Mouse (Mus musculus) adrenal gland (tissue): ENCODE data around the gene Tor3a.

Source experiments
- intact Hi-C: fragments of 180-260 bp; cut with DNase I; formaldehyde crosslinking; loops from one replicate; pipeline ENCODE4 v1.15.1; 2025

Gene Tor3a

DNA sequence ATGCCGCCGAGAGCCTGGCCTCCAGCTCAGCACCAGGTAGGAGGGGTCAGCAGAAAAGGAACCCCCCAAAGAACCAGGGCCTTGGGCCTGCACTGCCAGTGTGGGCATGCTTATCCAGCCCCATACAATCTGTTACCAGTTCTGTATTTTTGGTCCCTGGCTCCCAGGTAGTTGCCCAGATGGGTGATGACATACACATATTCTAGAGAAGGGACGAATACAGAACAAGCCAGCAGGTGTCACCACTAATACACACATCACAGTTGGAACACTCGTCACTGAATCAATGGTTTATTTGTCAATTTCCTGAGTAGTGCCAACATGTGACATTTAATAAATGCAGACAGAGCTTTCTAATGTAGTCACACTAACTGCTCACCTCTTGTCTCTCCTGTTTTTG lies 33.6 kb downstream of the Tor3a start:
- intact Hi-C loops: no loop called here

DNA sequence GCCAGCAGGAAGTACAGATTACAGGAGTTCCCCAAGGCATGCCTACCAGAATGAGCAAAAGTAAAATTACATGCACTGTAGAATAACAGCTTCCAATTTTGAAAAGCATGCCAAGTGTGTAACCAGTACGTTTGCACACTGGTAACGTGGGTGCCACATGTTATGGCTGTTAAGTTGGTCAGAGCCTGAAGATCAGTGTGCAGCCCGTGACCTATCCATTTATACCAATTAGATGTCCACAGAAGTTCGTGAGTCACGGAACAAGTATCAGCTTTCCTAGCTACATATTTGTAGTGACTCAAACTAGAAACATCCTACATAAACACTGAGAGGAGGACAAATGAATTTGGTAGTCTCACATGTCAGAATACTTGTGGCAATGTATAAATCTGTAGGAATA lies 34.7 kb downstream of the Tor3a start:
- intact Hi-C loops: no loop called here

DNA sequence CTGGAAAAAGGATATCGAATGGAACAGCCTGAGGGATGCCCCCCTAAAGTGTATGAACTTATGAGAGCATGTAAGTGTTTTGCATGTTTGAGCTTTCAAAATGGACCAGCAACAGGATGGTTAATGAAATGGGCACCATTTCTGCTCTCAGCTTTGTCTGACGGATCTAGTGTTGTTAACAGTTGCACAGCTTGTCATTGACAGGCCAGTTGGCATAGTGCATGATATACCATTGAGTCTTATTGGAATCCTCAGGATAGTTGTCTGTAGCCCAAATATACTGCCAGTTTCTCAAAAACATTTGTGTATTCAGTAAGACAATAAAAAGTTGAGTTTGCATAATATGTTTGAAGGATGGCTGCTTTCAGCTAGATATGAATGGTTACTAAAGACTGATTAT lies 39.0 kb downstream of the Tor3a start:
- intact Hi-C loops: no loop called here

DNA sequence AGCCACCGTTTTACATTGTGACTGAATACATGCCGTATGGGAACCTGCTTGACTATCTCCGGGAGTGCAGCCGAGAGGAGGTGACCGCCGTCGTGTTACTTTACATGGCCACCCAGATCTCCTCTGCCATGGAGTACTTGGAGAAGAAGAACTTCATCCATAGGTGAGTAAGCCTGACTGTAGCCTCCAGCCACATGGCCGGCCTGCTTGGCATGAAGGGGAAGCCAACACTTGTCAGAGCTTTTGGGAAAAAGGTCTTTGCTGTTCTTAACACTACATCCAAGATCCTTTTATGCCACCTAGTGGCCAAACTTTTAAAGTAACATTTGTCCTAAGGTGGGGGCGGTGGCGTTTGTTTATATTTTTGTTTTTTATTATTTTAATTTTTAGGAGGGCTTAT lies 41.1 kb downstream of the Tor3a start:
- intact Hi-C loops: loop anchor here (5.0 kb wide), 4 partner anchors 51 to 216 kb away; no protein-coding TSS in a partner anchor

DNA sequence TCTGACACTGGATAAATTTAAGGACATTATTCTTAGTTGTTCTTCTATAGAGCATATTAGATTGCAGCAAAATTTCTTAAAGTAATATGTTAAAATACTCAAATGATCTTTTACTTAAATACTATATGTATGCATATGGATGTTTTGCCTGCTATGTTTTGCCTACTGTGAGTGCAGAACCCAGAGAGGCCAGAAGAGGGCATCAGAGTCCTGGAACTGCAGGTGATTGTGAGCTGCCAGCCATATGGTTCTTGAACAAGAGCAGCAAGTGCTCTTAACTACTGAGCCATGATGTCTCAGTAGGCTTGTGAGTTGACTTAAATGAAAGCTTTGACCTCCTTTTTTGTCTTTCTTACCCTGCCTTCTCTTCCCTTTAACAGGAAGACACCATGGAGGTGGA lies 43.2 kb downstream of the Tor3a start:
- intact Hi-C loops: loop anchor here (5.0 kb wide), 4 partner anchors 49 to 214 kb away; no protein-coding TSS in a partner anchor

DNA sequence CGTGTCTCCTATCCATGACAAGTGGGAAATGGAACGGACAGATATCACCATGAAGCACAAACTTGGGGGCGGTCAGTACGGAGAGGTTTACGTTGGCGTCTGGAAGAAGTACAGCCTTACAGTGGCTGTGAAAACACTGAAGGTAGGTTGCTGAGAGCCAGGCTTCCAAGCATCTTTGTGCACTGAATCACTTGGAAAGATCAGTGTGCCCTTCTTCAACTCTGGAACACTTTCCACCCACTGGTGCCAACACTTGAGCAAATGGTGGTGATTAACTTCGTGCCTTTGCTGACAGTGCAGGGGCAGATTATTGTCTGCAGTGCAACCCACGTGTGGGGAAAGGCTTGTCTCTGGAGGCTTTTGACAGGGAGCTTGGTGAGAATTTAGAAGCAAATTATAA lies 44.2 kb downstream of the Tor3a start:
- intact Hi-C loops: loop anchor here (5.0 kb wide), 4 partner anchors 48 to 213 kb away; no protein-coding TSS in a partner anchor

DNA sequence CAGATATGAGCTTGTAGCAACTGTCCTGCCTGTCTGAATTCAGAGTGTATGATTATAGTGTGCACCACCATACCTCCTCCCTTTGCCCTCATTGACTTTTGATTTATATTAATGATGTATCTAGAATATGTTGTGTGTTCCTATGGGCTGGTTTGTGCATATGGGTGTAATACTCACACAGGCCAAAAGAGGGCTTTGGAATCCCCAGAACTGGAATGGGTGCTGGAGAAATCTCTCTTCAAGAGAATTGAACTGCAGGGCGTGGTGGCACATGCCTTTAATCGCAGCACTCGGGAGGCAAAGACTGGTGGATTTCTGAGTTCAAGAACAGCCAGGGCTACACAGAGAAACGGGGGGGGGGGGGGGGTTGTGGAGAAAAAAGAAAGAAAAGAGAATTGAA lies 47.4 kb downstream of the Tor3a start:
- intact Hi-C loops: no loop called here

DNA sequence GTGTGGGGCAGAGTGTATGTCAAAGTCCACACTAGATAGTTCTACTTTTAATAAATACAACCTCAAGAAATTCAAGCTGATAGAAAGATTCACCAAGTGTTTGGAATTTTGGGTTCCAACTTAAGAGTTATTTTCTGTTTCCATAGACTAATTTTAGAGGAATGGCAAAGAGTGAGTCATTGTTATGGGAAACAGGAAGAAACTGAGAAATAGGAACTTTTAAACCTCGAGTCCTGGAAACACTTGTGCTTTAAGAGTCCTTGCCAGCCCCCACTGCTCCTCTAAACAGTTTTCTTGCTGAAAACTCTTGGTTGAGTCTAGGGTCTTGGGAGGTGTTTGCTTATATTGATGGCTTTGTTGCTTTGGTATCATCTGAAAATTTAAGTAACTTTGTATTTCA lies 49.9 kb downstream of the Tor3a start:
- intact Hi-C loops: no loop called here

DNA sequence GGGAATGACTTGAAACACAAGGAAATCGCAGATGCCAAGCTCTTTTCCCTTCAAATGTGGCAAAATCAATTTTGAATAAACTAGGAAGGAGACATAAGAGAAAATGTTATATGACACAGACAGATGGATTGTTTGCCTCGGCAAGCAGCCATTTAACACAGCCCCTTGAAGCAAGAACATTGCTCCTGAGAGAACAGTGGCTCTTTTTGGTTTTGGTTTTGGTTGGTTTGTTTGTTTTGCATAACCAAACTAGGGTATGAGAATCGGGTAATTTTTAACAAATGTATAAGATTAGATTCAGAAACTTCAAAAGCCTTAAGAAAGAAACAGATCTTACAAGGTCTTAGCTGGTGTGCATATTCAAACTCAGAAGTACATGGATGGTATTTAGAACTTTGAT lies 53.2 kb downstream of the Tor3a start:
- intact Hi-C loops: no loop called here

DNA sequence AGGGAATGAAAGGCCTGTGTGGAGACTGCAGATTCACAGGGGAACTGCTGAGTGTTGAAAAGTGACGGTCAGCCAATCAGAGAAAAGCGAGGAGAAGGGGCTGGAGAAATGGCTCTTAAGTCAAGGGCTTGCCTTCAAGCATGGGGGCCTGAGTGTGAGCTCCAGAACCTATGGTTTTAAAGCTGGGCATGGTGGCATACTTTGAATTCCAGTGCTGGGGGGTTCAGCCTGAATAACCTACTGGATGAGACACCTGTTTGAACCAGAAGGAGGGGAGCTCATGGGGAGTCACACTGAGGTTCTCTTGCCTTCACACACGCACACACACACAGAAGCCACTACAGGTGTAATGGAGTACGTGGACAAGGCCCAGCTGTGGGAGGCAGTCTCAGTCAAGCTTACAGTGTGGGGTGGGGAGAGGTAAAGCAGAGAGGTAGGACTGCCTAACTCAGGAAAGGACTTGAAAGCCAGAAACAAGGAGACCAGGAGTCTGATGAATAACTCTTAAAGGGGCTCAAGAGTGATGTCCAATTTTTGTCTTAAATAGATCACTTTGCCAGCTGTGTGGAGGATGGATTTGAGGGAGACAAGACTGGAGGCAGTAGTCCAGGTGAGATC lies 53.8 kb downstream of the Tor3a start:
- intact Hi-C loops: no loop called here

DNA sequence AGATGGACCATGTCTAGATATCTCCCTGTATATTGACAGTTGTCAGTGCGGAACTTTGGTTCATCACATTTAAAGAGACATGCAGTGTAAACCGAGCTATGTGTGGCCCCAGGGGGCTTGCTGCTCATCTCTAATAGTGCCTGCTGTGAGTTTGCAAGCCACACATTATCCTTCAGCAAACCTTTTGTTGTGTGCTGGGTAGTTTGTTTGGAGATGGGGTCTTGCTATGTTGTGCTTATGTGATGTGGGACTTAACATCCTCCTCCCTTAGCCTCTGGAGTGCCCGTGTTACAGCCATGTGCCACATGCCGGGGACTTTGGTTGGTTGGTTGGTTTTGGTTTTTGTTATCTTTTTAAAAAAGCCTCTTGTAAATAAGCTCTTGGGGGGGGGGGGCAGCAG lies 56.3 kb downstream of the Tor3a start:
- intact Hi-C loops: no loop called here

DNA sequence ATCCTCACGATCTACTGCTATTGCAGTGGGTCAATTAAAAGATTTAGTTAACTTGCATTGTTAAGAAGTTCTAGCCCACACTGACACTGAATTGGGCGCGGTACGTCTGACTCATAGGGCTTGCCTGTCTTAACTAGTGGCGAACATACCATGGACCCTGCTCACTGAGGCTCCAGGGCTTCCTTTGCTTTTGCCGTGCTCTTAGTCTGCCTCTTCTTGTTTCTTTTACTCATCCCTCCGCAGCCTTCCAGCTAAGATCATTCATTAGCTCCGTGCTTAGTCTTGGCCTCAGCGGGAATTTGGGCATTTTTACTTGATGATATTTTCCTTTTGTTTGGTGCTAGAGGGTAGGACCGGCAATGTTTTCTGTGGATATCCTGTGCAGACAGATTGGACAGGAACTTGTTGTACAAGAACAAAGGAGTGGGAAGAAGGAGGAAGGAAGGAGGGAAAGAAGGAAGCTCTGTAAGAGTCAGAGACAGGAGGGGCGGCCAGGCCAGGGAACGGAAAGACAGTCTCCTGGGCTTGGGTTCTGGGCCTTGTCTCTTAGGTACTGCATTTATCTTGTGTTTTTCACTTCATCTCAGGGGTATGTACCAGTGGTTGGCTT lies 57.1 kb downstream of the Tor3a start:
- intact Hi-C loops: no loop called here

DNA sequence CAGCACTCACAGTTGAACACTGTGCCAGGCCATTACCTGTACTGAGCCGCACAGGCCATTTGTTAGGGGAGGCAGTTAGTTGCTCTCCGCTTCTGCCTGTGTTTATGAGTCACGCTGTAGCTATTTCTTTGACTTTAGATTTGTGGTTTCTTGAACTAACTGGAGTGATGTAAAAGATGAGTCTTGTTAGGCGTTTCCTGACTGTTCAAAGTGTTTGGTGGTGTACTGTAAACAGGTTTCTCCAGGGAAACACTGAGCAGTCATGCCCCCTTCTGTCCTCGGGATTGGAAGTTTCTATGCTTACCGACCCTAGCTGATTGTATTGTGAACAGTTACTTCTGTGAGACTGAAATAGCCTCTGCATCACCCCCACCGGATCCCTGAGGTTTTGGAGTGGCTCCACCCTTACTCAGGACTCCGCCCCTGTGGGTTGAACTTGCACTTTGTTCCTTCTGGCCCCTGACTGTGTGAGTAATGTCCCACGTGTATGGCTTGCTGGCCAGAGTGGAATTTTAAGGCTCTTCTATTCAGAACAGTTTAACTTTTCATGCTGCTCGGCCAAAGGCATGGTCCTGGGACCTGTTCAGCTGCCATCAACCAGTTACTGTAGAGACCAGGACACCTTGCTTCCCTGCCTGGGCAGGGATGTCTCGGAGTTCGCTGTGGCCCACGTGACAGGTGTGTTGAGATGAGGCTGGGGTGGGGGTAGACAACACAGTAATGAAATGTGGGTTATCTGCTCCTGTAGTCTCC lies 58.6 kb downstream of the Tor3a start:
- intact Hi-C loops: no loop called here

DNA sequence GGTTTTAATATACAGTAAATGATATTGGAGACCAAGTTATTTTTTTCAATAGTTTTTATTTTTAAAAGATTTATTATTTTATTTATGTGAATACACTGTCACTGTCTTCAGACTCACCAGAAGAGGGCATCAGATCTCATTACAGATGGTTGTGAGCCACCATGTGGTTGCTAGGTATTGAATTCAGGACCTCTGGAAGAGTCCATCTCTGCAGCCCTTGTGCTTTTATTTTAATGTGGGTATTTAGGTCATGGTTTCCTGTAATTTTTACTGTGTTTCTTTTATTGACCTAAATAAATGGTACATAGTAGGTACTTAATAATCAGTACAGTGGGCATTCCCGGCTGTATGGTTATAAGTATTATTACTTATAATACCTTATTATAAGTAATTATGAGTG lies 59.4 kb downstream of the Tor3a start:
- intact Hi-C loops: no loop called here

DNA sequence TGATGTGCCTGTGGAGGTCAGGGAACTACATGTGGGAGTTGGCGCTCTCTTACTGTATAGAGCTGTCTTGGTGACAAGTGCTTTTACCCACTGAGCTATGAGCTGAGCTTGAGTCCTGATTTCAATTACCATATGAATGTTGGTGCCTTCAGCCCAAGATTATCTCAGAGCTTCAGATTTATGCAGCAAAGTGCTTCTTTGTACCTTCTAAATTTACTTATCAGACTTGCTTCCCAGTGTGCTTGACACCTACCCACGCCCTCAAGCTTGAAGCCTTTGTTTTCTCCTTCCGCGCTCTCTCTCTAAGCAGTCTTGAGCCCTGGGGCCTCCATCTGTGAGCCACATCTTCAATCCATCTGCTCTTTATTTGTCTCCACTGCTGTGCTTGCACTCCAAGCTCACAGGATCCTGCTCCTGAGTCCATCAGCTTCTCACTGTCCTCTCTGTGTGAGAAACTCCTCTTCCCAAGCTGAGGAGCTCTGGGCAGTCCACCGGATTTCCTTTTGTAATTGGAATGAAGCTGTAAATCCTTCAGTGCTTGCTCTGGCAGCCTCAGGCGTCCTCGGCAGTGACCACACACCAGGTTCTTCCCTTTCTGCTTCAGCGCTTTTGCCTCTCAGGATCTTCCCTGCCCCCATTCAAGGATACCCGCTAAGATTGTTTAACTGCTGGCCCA lies 60.2 kb downstream of the Tor3a start:
- intact Hi-C loops: no loop called here

DNA sequence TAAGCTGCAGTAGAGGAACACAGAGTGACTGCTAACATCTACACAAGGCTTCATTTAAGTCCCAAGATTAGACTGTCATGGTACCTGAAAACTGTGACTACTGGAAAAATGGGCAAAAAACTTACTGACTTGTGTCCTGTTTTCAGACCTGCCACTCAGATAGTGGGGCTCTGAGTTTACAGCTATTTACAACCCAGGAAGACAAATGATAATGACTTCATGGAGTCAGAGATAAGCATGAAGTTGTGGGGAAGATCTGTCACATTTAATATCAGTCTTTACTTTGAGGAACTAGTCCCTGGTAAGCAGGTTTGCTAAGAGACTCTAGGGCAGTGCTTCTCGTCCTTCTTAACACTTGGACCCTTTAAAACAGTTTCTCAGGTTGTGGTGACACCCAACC lies 63.9 kb downstream of the Tor3a start:
- intact Hi-C loops: no loop called here

DNA sequence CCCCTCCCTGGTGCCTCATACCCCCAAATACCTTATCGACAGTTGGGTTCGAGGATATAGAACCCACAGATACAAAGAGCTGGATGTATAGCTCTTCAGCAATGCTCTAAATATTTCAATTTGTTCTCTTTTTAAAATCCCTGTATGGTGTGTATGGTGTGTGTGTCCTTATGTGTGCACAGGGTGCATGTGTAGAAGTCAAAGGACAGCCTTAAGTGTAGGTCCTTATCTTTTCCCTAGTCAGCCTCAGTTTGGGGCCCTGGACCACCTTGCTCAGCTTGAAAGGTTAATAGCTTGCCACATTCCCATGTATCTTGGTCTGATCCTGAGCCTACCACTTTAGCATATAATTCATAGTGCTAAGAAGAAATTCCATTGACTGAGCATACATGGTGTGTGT lies 65.7 kb downstream of the Tor3a start:
- intact Hi-C loops: no loop called here

DNA sequence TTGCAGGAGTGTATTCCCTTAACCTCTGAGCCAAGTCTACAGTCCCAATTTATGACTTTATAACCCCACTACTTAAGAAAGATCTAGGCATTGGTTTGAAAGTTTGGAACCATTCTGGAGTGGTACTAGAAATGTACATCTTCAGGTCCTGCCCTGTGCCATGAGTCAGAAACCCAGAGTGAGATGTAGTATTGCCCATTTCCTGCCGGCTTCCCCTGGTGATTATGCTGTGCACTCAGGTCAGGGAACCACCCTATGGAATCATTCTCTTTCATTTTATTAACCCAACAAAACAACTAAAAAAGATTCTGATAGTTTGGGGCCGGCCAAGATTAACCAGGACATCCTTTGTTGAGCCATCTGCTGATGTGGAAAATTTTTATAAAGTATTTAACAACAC lies 68.2 kb downstream of the Tor3a start:
- intact Hi-C loops: no loop called here

DNA sequence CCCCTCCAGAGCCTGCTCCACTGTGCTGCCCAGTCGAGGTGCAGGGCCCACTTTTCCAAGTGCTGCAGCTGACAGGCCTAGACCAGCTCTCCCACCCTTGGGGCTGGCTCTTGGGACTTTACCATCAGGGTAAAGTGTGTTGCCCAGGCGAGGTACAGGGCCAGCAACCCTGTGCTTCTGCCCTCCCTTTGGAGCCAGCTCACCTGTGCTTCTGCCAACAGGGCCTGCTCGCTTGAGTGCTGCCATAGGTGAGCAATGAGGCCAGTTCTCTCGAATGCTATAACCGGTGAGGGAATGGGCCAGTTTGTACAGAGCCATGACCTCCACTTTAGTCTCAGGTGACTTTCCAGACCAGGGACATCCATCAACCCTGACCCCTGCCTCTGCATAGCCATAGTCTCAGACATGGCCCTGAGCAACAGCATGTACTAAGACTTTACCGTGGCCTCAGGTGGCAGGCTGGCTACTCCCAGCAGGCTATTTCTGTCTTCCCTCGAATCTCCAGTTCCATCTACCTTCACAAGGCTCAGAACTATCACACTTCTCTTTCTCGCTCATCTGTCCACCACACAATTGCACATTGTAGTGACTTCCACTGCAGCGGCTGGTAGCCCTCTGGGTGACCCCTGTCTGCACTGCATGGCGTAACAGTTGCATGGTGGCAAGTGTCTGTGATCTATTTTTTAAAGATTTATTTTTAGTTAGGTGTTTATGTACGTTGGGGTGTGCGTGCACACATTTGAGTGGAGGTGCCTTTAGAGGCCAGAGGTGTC lies 68.9 kb downstream of the Tor3a start:
- intact Hi-C loops: no loop called here
